Mouse (Mus musculus) kidney, embryonic 15.5 days (tissue): ENCODE measurements at regions not wholly inside any gene's neighbourhood (a gene's known extent, or its start where the extent isn't known, plus 50 kb on each side); places are given as distances from the start of the nearest gene placed in this dataset.

ENCODE experiments used
- ATAC-seq: fragments of 200-750 bp; cut with Nextera tagmentation; replicated peaks from 2 replicates; pipeline ENCODE4 v1.8.0; 2017; ENCODE audit warnings: moderate TSS enrichment; ENCODE audit not compliant: low FRiP score
- H3K27ac ChIP-seq: fragments of 300-500 bp; sonication (generic); 2 replicates; pipeline ENCODE4 v1.5.1; 2015; ENCODE audit warnings: mild to moderate bottlenecking, inconsistent platforms
- H3K27me3 ChIP-seq: fragments of 300-500 bp; sonication (generic); 2 replicates; pipeline ENCODE4 v1.6.1; 2015; ENCODE audit warnings: inconsistent platforms
- H3K36me3 ChIP-seq: fragments of 300-500 bp; sonication (generic); 2 replicates; pipeline ENCODE4 v1.6.1; 2015; ENCODE audit warnings: inconsistent platforms
- H3K4me1 ChIP-seq: fragments of 300-500 bp; sonication (generic); 2 replicates; pipeline ENCODE4 v1.6.1; 2015; ENCODE audit warnings: inconsistent platforms
- H3K4me2 ChIP-seq: fragments of 300-500 bp; sonication (generic); 2 replicates; pipeline ENCODE4 v1.6.1; 2015; ENCODE audit warnings: moderate library complexity, mild to moderate bottlenecking, inconsistent platforms
- H3K4me3 ChIP-seq: fragments of 300-500 bp; sonication (generic); replicated peaks from 2 replicates; pipeline ENCODE4 v1.5.1; 2015; ENCODE audit warnings: mild to moderate bottlenecking, inconsistent platforms
- H3K9ac ChIP-seq: fragments of 300-500 bp; sonication (generic); 2 replicates; pipeline ENCODE4 v1.6.1; 2015; ENCODE audit warnings: mild to moderate bottlenecking, inconsistent platforms
- H3K9me3 ChIP-seq: fragments of 300-500 bp; sonication (generic); replicated peaks from 2 replicates; pipeline ENCODE4 v1.6.1; 2016; ENCODE audit warnings: inconsistent platforms
- WGBS: fragments of 180-500 bp; shearing (Covaris S2); methylation state at CpG from one replicate; pipeline ENCODE4 v1.1.7; 2015; ENCODE audit warnings: mixed read lengths; 5-methylcytosine and 5-hydroxymethylcytosine counted together

DNA sequence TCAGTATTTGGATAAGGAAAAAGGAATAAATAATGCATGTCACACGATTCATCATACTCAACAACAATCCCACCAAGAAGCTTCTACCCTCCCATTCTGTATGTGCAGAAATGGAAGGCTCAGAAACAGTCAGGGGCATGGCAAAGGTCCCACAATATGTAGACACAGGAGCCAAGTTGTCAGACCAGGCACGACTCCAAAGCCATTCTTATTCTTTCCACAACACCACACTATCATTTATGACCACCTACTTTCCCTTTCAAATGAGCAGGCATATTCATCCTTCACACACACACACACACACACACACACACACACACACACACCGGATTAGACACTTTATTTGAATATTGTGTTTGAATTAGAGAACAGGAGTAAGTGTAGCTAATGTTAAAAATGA lies 232.0 kb downstream of the Rab28 start:
- Histone ChIP-seq H3K4me3 (no peak overlapping the region), H3K9ac (no peak overlapping the region), H3K4me1 (no peaks in the 10 kb centered on the region), H3K27me3 (no peaks in the 10 kb centered on the region), H3K27ac (no peak overlapping the region), H3K9me3 (no peaks in the 10 kb centered on the region), H3K4me2 (no peak overlapping the region), H3K36me3 (no peaks in the 10 kb centered on the region)
- ATAC-seq = no peak
- WGBS = 77% methylated on average over 3 of the region's 3 CpGs

DNA sequence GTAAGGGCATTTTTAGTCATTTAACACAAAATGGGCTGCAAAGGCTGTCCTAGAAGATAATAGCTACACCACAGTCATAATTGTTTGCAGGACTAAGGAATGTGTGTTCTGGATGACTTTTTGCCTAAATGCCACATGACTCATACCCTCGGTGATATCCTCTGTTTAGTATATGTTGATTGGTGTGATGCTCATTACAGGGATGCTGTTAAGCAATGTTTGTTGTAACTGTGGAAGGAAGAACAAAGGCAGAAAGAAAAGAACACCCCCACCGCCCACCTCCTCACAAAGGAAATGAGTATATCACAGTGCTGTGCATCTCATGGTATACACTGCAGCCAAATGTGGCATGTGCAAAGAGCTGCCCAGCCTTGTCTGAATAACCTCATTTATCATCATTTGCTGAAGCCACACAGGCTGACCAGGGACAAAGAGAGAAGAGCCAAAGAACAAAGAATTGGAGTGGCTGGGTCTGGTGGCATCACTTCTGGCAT lies 262.4 kb downstream of the Rab28 start:
- no peaks in the 10 kb centered on the region for H3K4me1 ChIP-seq
- no peak for ATAC-seq
- H3K9ac ChIP-seq = no peak overlapping the region
- H3K9me3 ChIP-seq = no peaks in the 10 kb centered on the region
- H3K27ac ChIP-seq = no peak overlapping the region
- H3K4me3 ChIP-seq = no peak overlapping the region
- no peaks in the 10 kb centered on the region for H3K36me3 ChIP-seq
- whole genome bisulfite sequencing = 63% methylated on average over 2 of the region's 2 CpGs
- no peaks in the 10 kb centered on the region for H3K27me3 ChIP-seq
- H3K4me2 ChIP-seq = no peak overlapping the region

DNA sequence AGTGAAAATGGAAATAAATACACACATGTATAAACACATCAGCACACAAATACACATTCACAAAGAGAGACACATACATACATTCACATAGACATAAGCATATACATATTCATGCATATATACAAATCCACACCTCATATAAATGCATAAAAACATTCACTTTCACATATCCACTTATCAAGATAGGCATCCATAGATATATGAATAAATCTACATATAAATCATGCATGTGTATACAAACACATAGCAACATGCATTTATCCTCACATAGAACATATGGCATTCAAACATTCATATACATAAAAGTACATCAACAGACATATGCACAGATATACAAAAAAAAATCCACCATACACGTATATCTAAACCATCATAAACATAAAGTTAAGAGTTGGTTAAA lies 266.9 kb downstream of the Rab28 start:
- no peak for ATAC-seq
- Histone ChIP-seq H3K27me3 (no peaks in the 10 kb centered on the region), H3K27ac (no peak overlapping the region), H3K4me3 (no peak overlapping the region), H3K36me3 (no peaks in the 10 kb centered on the region), H3K9ac (no peak overlapping the region), H3K4me1 (no peaks in the 10 kb centered on the region), H3K9me3 (no peaks in the 10 kb centered on the region), H3K4me2 (no peak overlapping the region)
- WGBS = 86% methylated on average over 1 of the region's 1 CpGs

DNA sequence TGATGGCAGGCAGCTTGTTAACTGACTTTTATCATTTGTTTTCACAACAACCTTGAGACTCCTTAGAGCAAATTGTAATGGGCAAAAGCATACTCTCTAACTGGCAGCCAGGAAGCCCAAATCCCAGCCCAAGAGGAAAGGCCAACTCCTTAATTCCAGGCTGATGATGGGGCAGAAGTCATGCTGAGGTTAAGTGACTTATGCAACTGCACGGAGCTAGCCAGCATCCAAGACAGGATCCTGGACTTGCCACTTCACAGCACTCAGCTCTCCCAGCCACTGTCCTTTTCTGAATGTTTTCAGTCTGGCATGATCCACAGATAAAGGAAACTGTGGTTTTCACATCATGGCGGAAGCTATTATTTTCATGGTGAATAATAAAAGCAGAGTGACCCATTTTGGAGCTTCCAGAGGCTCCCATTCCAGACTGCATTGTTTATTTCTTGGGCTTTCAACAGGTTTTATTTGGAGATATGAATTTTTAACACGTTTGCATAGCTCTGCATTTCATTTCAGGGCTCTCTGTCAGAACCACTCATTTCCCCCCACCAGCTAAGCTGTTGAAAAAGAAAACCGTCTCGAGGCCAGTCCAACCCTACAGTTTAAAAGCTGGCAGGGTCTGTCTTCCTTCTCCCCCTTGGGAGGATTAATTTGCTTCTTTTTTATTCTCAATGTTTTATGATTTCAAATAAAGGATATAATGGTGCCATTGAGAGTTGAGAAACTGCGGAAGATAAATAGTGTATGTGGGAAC lies 288.7 kb downstream of the Rab28 start:
- Histone ChIP-seq H3K9ac (no peak overlapping the region), H3K27me3 (no peaks in the 10 kb centered on the region), H3K4me3 (no peak overlapping the region), H3K4me2 (no peak overlapping the region), H3K36me3 (no peaks in the 10 kb centered on the region), H3K27ac (no peak overlapping the region), H3K9me3 (no peaks in the 10 kb centered on the region), H3K4me1 (no peaks in the 10 kb centered on the region)
- 73% methylated on average over 6 of the region's 6 CpGs for WGBS
- no peak for ATAC-seq

GRCm38 (mm10) chr5:41409070-41409668 lies 298.8 kb downstream of the Rab28 start:
- peak; percentile 74 for ATAC-seq
- Histone ChIP-seq H3K27ac (no peak overlapping the region), H3K36me3 (no peaks in the 10 kb centered on the region), H3K9me3 (no peaks in the 10 kb centered on the region), H3K4me1 (no peaks in the 10 kb centered on the region), H3K9ac (no peak overlapping the region), H3K4me3 (no peak overlapping the region), H3K27me3 (no peaks in the 10 kb centered on the region), H3K4me2 (no peak overlapping the region)
- 38% methylated on average over 6 of the region's 6 CpGs for WGBS

DNA sequence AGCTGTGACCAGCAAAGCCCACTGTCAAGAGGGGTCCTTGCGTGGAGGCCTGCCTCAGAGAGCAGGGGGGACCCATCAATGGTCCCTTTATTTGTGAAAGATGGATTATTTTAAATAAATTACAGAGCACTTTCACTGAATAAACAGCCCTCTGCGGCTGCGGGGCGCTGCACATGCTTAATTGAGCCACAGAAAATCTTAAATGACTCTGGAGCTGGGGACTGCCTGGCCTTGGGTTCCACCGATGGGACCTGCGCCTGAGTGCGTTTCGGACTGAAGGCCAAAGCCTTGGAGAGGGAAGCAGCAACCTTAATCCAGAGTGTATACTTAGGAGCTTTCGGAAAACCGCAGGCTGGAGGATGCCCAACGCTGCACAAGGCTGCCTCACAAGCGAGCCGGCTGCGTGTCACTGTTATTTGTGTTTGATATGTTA lies 315.1 kb downstream of the Rab28 start:
- WGBS = 76% methylated on average over 14 of the region's 14 CpGs

GRCm38 (mm10) chr5:41392137-41392554 lies 315.8 kb downstream of the Rab28 start:
- Histone ChIP-seq H3K27me3 (no peaks in the 10 kb centered on the region), H3K36me3 (no peaks in the 10 kb centered on the region), H3K4me3 (no peak overlapping the region), H3K4me2 (no peak overlapping the region), H3K9ac (no peak overlapping the region), H3K4me1 (no peaks in the 10 kb centered on the region), H3K9me3 (no peaks in the 10 kb centered on the region), H3K27ac (no peak overlapping the region)
- no peak for ATAC-seq
- WGBS = 64% methylated on average over 9 of the region's 9 CpGs

More for the DNA sequence above, 315.1 kb downstream of the Rab28 start:
- Histone ChIP-seq H3K36me3 (no peaks in the 10 kb centered on the region), H3K9ac (no peak overlapping the region), H3K4me1 (no peaks in the 10 kb centered on the region), H3K27me3 (no peaks in the 10 kb centered on the region), H3K4me3 (no peak overlapping the region), H3K4me2 (no peak overlapping the region), H3K9me3 (no peaks in the 10 kb centered on the region), H3K27ac (no peak overlapping the region)
- ATAC-seq = no peak

GRCm38 (mm10) chr5:41373409-41373808 lies 334.5 kb downstream of the Rab28 start:
- Histone ChIP-seq H3K9me3 (no peaks in the 10 kb centered on the region), H3K4me2 (no peak overlapping the region), H3K36me3 (no peaks in the 10 kb centered on the region), H3K27ac (no peak overlapping the region), H3K4me3 (no peak overlapping the region), H3K4me1 (no peaks in the 10 kb centered on the region), H3K9ac (no peak overlapping the region), H3K27me3 (no peaks in the 10 kb centered on the region)
- 51% methylated on average over 3 of the region's 3 CpGs for WGBS
- ATAC-seq = no peak

DNA sequence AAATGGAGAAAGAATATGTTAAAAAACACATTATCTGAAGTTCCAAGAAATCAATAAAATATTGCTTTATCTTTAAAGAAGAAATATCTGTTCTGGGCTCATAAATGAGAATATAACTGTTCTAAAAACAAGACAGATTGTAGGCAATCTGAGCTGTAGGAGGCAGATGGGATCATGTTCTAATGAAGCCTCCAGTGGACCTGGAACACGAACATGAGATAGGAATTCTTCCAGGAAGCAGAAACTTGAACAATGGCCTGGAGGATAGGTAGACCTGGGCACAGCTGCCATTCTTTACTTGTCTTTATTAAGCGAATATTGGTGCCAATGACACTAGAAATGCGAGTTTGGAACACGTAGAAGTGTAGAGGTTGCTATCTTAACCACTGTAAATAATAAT lies 336.5 kb downstream of the Rab28 start:
- Histone ChIP-seq H3K9me3 (no peaks in the 10 kb centered on the region), H3K9ac (no peak overlapping the region), H3K4me3 (no peak overlapping the region), H3K4me2 (no peak overlapping the region), H3K27me3 (no peaks in the 10 kb centered on the region), H3K27ac (no peak overlapping the region), H3K36me3 (no peaks in the 10 kb centered on the region), H3K4me1 (no peaks in the 10 kb centered on the region)
- ATAC-seq = no peak
- WGBS = 78% methylated on average over 4 of the region's 4 CpGs

GRCm38 (mm10) chr5:41370356-41370755 lies 337.6 kb downstream of the Rab28 start:
- no peak overlapping the region for H3K4me2 ChIP-seq
- H3K9ac ChIP-seq = no peak overlapping the region
- no peaks in the 10 kb centered on the region for H3K36me3 ChIP-seq
- WGBS = 43% methylated on average over 4 of the region's 4 CpGs
- no peak overlapping the region for H3K4me3 ChIP-seq
- H3K27ac ChIP-seq = no peak overlapping the region
- H3K27me3 ChIP-seq = no peaks in the 10 kb centered on the region
- H3K4me1 ChIP-seq = no peaks in the 10 kb centered on the region
- H3K9me3 ChIP-seq = no peaks in the 10 kb centered on the region
- no peak for ATAC-seq

- WGBS = 59% methylated on average over 3 of the region's 3 CpGs
- H3K4me3 ChIP-seq = no peak overlapping the region
- no peak overlapping the region for H3K4me2 ChIP-seq
- H3K27me3 ChIP-seq = no peaks in the 10 kb centered on the region
- H3K4me1 ChIP-seq = no peaks in the 10 kb centered on the region
- no peaks in the 10 kb centered on the region for H3K9me3 ChIP-seq
- peak; percentile 33; the same call in 1 of the 2 replicates for ATAC-seq
- H3K27ac ChIP-seq = no peak overlapping the region
- no peaks in the 10 kb centered on the region for H3K36me3 ChIP-seq
- H3K9ac ChIP-seq = no peak overlapping the region
Observed at GRCm38 (mm10) chr5:41369907-41370306, 338.1 kb downstream of the Rab28 start.

GRCm38 (mm10) chr5:41365883-41366282 lies 342.1 kb downstream of the Rab28 start:
- no peaks in the 10 kb centered on the region for H3K4me1 ChIP-seq
- WGBS = 69% methylated on average over 4 of the region's 4 CpGs
- H3K27me3 ChIP-seq = no peaks in the 10 kb centered on the region

More at GRCm38 (mm10) chr5:41365883-41366282, 342.1 kb downstream of the Rab28 start:
- Histone ChIP-seq H3K27ac (no peak overlapping the region), H3K36me3 (no peaks in the 10 kb centered on the region), H3K4me3 (no peak overlapping the region), H3K9ac (no peak overlapping the region), H3K9me3 (no peaks in the 10 kb centered on the region), H3K4me2 (no peak overlapping the region)
- ATAC-seq = no peak
